Mouse (Mus musculus) erythroblast, embryonic 14.5 days (primary cell): ENCODE data around the gene Tcf20.

Source experiments
- GATA1 ChIP-seq: IDR thresholded peaks from 2 replicates; pipeline ENCODE4 v1.6.1; 2012; ENCODE audit warnings: low read length, inconsistent platforms, mixed read lengths
- TAL1 ChIP-seq: IDR thresholded peaks from 3 replicates; pipeline ENCODE4 v1.6.1; 2012; ENCODE audit warnings: low read length, inconsistent platforms, mixed read lengths

DNA sequence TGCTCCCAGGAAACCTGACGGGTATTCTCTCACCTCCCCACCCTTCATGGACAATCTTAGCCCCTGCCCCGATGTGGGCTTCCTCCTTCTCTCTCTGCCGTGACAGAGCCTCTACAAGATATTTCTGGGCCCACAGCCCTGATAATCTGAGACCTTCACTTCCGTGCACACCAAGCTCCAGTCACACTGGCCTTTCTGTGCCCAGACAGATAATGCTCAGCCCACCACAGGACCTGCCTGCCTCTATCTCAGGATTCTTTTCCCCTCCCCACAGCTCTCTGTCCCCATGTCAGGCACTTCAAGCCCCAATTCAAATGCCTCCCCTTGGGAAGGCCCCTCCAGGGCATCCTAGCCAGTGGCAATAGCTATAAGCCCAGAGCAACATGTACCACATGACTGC, 31.0 kb downstream of the Tcf20 start:
- TF ChIP-seq TAL1 (no peak), GATA1 (no peak)
